Mouse (Mus musculus) monocyte, adult 2 months (primary cell): ENCODE data around the gene Ppp1r35.

ENCODE experiments used
- DNase-seq, 2 experiments: peaks; one replicate each; pipeline ENCODE4 v3.0.0; 2022; ENCODE audit warnings: low spot score in 2 of 2, low read depth in 1 of 2

The Ppp1r35 gene

DNA sequence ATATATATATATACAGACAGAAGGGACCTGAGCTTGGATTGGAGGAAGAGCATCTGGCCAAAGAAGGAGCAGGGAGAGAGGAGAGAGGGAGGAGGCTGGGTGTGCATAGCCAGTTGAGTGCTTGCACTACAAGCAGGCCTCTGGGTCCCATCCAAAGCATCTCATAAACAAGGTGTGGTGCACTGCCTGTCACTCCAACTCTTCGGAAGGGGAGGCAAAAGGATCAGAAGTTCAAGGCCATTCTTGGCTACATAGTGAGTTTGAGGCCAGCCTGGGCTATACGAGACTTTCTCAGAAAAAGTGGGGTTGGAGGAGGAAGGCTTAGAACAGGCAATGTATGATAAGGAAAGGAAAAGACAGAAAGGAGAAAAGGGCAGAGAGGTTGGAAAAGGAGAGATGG is 47.3 kb downstream of the Ppp1r35 start:
- no peak for DNase-seq

- no peak for DNase-seq
Observed at GRCm38 (mm10) chr5:137826421-137826820, 47.8 kb downstream of the Ppp1r35 start.

- DNase-seq: peak; percentile 66 to 69
Observed at GRCm38 (mm10) chr5:137828694-137829093, 50.0 kb downstream of the Ppp1r35 start.
